In genomic region chr5:76529040-76529703, GRCm38 (mm10) we compare ENCODE assay signal across 7 mouse cellular contexts. TPM values are rescaled to one million over a fixed set of nuclear protein-coding genes. Genes with fewer than 3 reads are reported as not detected.
DNase-seq lines count a peak whose midpoint lies in the region; ATAC-seq lines count a peak whose summit lies in the region.

Exoc1 (plus strand) TSS chr5:76529311.

- H3K9ac ChIP-seq in intestine, embryonic 16.5 days (ENCODE audit: low read depth, low read length): peak within 1 kb of the TSS; percentile 82
- peak within 1 kb of the TSS; percentile 85 for H3K9ac ChIP-seq in midbrain, embryonic 11.5 days (ENCODE audit: low read length)

- no peaks in the 10 kb centered on the region for H3K9me3 ChIP-seq in intestine, embryonic 16.5 days (ENCODE audit: control insufficient read depth, low read length)
- H3K9me3 ChIP-seq in midbrain, embryonic 11.5 days (ENCODE audit: control insufficient read depth, low read length): no peaks in the 10 kb centered on the region

- peak within 1 kb of the TSS; percentile 94 for H3K27ac ChIP-seq in intestine, embryonic 16.5 days (ENCODE audit: low read length)
- H3K27ac ChIP-seq in midbrain, embryonic 11.5 days (ENCODE audit: low read depth, low read length): peak within 1 kb of the TSS; percentile 56

- peaks cover 5% of the 10 kb centered on the region; the same call in 1 of the 2 replicates for H3K4me1 ChIP-seq in intestine, embryonic 16.5 days (ENCODE audit: control insufficient read depth, insufficient read depth, low read length)
- H3K4me1 ChIP-seq in midbrain, embryonic 11.5 days (ENCODE audit: control insufficient read depth, insufficient read depth, low read length): peaks cover 7% of the 10 kb centered on the region; the same call in 1 of the 2 replicates

- peaks cover 2% of the 10 kb centered on the region; the same call in 1 of the 2 replicates for H3K27me3 ChIP-seq in intestine, embryonic 16.5 days (replicated peaks; ENCODE audit: control insufficient read depth, insufficient read depth, low read length)
- H3K27me3 ChIP-seq in midbrain, embryonic 11.5 days (ENCODE audit: control insufficient read depth, insufficient read depth, low read length): no peaks in the 10 kb centered on the region

- ATAC-seq in intestine, embryonic 16.5 days: peak; percentile 100
- ATAC-seq in midbrain, embryonic 11.5 days (ENCODE audit: low FRiP score): peak; percentile 100

- DNase-seq in adrenal gland, adult 8-10 months: peak; percentile 95
- peak; percentile 95 for DNase-seq in embryo, embryonic 9.5 days (ENCODE audit: extremely low spot score)
- DNase-seq in gastrocnemius, postnatal 4 days (ENCODE audit: low spot score in 2 of 2): peak; percentile 76 to 92
- DNase-seq in left cerebral cortex, postnatal 36 days (ENCODE audit: low spot score in 2 of 2): peak; percentile 93
- DNase-seq in midbrain, embryonic 11.5 days (ENCODE audit: low spot score, missing footprints): peak; percentile 98
- peak; percentile 93 for DNase-seq in skeletal muscle tissue, adult 2 months (ENCODE audit: low read depth, low spot score)

- intact Hi-C loops in left cerebral cortex, postnatal 36 days (cut with DNase I): loop anchor here (5.0 to 10.0 kb wide), 2 partner anchors 207 to 384 kb away; partner anchors contain the start of gene Srd5a3

- H3K4me3 ChIP-seq in intestine, embryonic 16.5 days (ENCODE audit: low read length): peak within 1 kb of the TSS; percentile 96
- H3K4me3 ChIP-seq in midbrain, embryonic 11.5 days (ENCODE audit: low read depth, low read length): peak within 1 kb of the TSS; percentile 95

- H3K4me2 ChIP-seq in intestine, embryonic 16.5 days (ENCODE audit: low read depth, low read length): peak within 1 kb of the TSS; percentile 79
- H3K4me2 ChIP-seq in midbrain, embryonic 11.5 days: peak within 1 kb of the TSS; percentile 64

- WGBS in intestine, embryonic 16.5 days: under 1% methylated on average over 39 of the region's 39 CpGs
- WGBS in midbrain, embryonic 11.5 days: under 1% methylated on average over 39 of the region's 39 CpGs

- no peaks in the 10 kb centered on the region for H3K36me3 ChIP-seq in intestine, embryonic 16.5 days (ENCODE audit: control insufficient read depth, insufficient read depth, low read length)
- no peaks in the 10 kb centered on the region for H3K36me3 ChIP-seq in midbrain, embryonic 11.5 days (ENCODE audit: control insufficient read depth, insufficient read depth, low read length)

RNA-seq across cellular contexts. Expression of gene Exoc1, which starts in this region (rescaled TPM):
- 100 to 1,000 TPM in 1 of 4 experiments, 10 to 100 TPM in 3; 56.2 to 101 (median 72.2) TPM for total RNA-seq in adrenal gland, adult 8-10 months (2022)
- 10 to 100 TPM; 24.7 to 26.0 TPM for total RNA-seq in gastrocnemius, postnatal 4 days (2021)
- polyA plus RNA-seq in intestine, embryonic 16.5 days (2015; fragmentation: Nextera tagmentation; extraction: Ambion mirVana): 27.8 and 30.0 TPM in 2 replicates
- 10 to 100 TPM; 50.7 to 55.1 TPM for total RNA-seq in left cerebral cortex, postnatal 36 days (2021)
- 49.1 and 56.6 TPM in 2 replicates for polyA plus RNA-seq in midbrain, embryonic 11.5 days (2014; fragmentation: Nextera tagmentation; extraction: Ambion mirVana)

Comparison
In these comparisons a context has a peak if more than half of its experiments do, and no peak if none do; other contexts are left out.
1. Peak in every context shown above with its lines: DNase-seq, ATAC-seq, H3K4me3 ChIP-seq and H3K27ac ChIP-seq.